Mouse (Mus musculus) C2C12 (cell line): Measurements from ENCODE around the gene Klhl32. TPM values are rescaled to one million over a fixed set of nuclear protein-coding genes. Genes with fewer than 3 reads are reported as not detected.

Experiments
- H3K27me3 ChIP-seq: one replicate; pipeline ENCODE4 v1.6.1; 2011; ENCODE audit not compliant: control insufficient read depth, insufficient read depth, insufficient read length
- H3K36me3 ChIP-seq: one replicate; pipeline ENCODE4 v1.6.1; 2011; ENCODE audit not compliant: control insufficient read depth, insufficient read depth
- H3K4me3 ChIP-seq: one replicate; pipeline ENCODE4 v1.5.1; 2011; ENCODE audit warnings: mild to moderate bottlenecking, control low read depth; ENCODE audit not compliant: poor library complexity, insufficient read depth, severe bottlenecking
- H3K79me2 ChIP-seq: one replicate; pipeline ENCODE4 v1.6.1; 2011; ENCODE audit not compliant: control insufficient read depth, insufficient read depth
- H3K79me3 ChIP-seq: one replicate; pipeline ENCODE4 v1.6.1; 2011; ENCODE audit warnings: low read depth, control low read depth
- H3ac ChIP-seq: one replicate; pipeline ENCODE3; 2011; ENCODE audit warnings: low read depth; ENCODE audit not compliant: control insufficient read depth, insufficient read length
- CEBPB ChIP-seq: IDR thresholded peaks from one replicate; pipeline ENCODE4 v1.6.1; 2011; ENCODE audit warnings: low read depth, mild to moderate bottlenecking, control low read depth, moderate library complexity
- CTCF ChIP-seq: IDR thresholded peaks from one replicate; pipeline ENCODE4 v1.5.1; 2011; ENCODE audit not compliant: control insufficient read depth, insufficient read depth, insufficient read length
- FOSL1 ChIP-seq: IDR thresholded peaks from one replicate; pipeline ENCODE4 v1.8.0; 2011; ENCODE audit warnings: mild to moderate bottlenecking, low read length; ENCODE audit not compliant: poor library complexity, insufficient read depth, severe bottlenecking
- MAX ChIP-seq: IDR thresholded peaks from one replicate; pipeline ENCODE4 v1.6.1; 2011; ENCODE audit warnings: mild to moderate bottlenecking, control low read depth
- MYOD1 ChIP-seq: IDR thresholded peaks from one replicate; pipeline ENCODE4 v1.6.1; 2011; ENCODE audit warnings: low read depth; ENCODE audit not compliant: control insufficient read depth, insufficient read length
- MYOG ChIP-seq: IDR thresholded peaks from one replicate; pipeline ENCODE4 v1.6.1; 2011; ENCODE audit not compliant: control insufficient read depth, insufficient read length; ENCODE audit errors: extremely low read depth
- USF1 ChIP-seq: IDR thresholded peaks from one replicate; pipeline ENCODE4 v1.6.1; 2011; ENCODE audit warnings: low read depth, mild to moderate bottlenecking, control low read depth, moderate library complexity
- polyA plus RNA-seq: library from polyadenylated mRNA; unstranded; fragments of >200 nt; fragmentation: generic; extraction: Trizol; gene quantifications from one replicate; pipeline ENCODE4 v1.2.1, GENCODE M21; 2012; ENCODE audit warnings: missing spikeins

Klhl32 gene
- polyA plus RNA-seq, 1 experiment, result 0.06 TPM

- no peaks in the 10 kb centered on the region for H3K79me3 ChIP-seq
- H3K27me3 ChIP-seq, result no peaks in the 10 kb centered on the region
- no peaks in the 10 kb centered on the region for H3K79me2 ChIP-seq
- H3ac ChIP-seq, result no peak overlapping the region
- no peaks in the 10 kb centered on the region for H3K36me3 ChIP-seq
- TF ChIP-seq MYOD1 (no peak), CEBPB (no peak), CTCF (no peak), MYOG (no peak), FOSL1 (no peak), MAX (no peak), USF1 (no peak)
- H3K4me3 ChIP-seq, result no peak overlapping the region
Observed at GRCm38 (mm10) chr4:24845546-24845945, 5.4 kb downstream of the Klhl32 start.

GRCm38 (mm10) chr4:24838567-24838966, 12.4 kb downstream of the Klhl32 start:
- no peak overlapping the region for H3ac ChIP-seq
- no peaks in the 10 kb centered on the region for H3K36me3 ChIP-seq
- no peak overlapping the region for H3K4me3 ChIP-seq
- H3K79me2 ChIP-seq, result no peaks in the 10 kb centered on the region
- TF ChIP-seq CTCF (no peak), FOSL1 (no peak), CEBPB (no peak), MAX (no peak), USF1 (no peak), MYOD1 (no peak), MYOG (no peak)
- H3K27me3 ChIP-seq, result no peaks in the 10 kb centered on the region
- H3K79me3 ChIP-seq, result no peaks in the 10 kb centered on the region

GRCm38 (mm10) chr4:24835555-24835954, 15.4 kb downstream of the Klhl32 start:
- no peak overlapping the region for H3ac ChIP-seq
- no peaks in the 10 kb centered on the region for H3K79me2 ChIP-seq
- no peak overlapping the region for H3K4me3 ChIP-seq
- no peaks in the 10 kb centered on the region for H3K27me3 ChIP-seq
- no peaks in the 10 kb centered on the region for H3K36me3 ChIP-seq
- TF ChIP-seq MAX (no peak), CEBPB (no peak), CTCF (no peak), FOSL1 (no peak), USF1 (no peak), MYOG (no peak), MYOD1 (no peak)
- H3K79me3 ChIP-seq, result no peaks in the 10 kb centered on the region

- H3K27me3 ChIP-seq, result no peaks in the 10 kb centered on the region
- H3K36me3 ChIP-seq, result no peaks in the 10 kb centered on the region
- H3K79me3 ChIP-seq, result no peaks in the 10 kb centered on the region
- H3K79me2 ChIP-seq, result no peaks in the 10 kb centered on the region
- TF ChIP-seq FOSL1 (no peak), MYOG (no peak), CTCF (no peak), MYOD1 (no peak), MAX (no peak), CEBPB (no peak), USF1 (no peak)
- H3K4me3 ChIP-seq, result no peak overlapping the region
- no peak overlapping the region for H3ac ChIP-seq
Observed at GRCm38 (mm10) chr4:24808316-24808715, 42.6 kb downstream of the Klhl32 start.

- no peak for TF ChIP-seq MYOG
- TF ChIP-seq CTCF, result no peak
- TF ChIP-seq MYOD1, result no peak
- TF ChIP-seq USF1, result no peak
- no peak for TF ChIP-seq FOSL1
- no peak for TF ChIP-seq MAX
- no peak for TF ChIP-seq CEBPB
- Histone ChIP-seq H3ac (no peak overlapping the region), H3K36me3 (no peaks in the 10 kb centered on the region), H3K4me3 (no peak overlapping the region), H3K27me3 (no peaks in the 10 kb centered on the region), H3K79me3 (no peaks in the 10 kb centered on the region), H3K79me2 (no peaks in the 10 kb centered on the region)
Observed at GRCm38 (mm10) chr4:24801881-24802280, 49.0 kb downstream of the Klhl32 start.

- Histone ChIP-seq H3K27me3 (no peaks in the 10 kb centered on the region), H3ac (no peak overlapping the region), H3K4me3 (no peak overlapping the region), H3K79me2 (no peaks in the 10 kb centered on the region), H3K79me3 (no peaks in the 10 kb centered on the region), H3K36me3 (no peaks in the 10 kb centered on the region)
- TF ChIP-seq CEBPB, result no peak
- TF ChIP-seq MYOG, result no peak
- no peak for TF ChIP-seq MYOD1
- TF ChIP-seq USF1, result no peak
- no peak for TF ChIP-seq FOSL1
- TF ChIP-seq MAX, result no peak
- no peak for TF ChIP-seq CTCF
Observed at GRCm38 (mm10) chr4:24801343-24801742, 49.6 kb downstream of the Klhl32 start.
